Mouse (Mus musculus) heart, adult 9 months (tissue): ENCODE measurements around the gene Acads.
A peak's percentile ranks its signal among the peaks of the same experiment; 100 is the strongest.
"Not testable (repeated sequence)": the region's sequence is repeated elsewhere in the genome, so short reads cannot be mapped to it uniquely, and the experiment has no call there.

Source experiments
- DNase-seq, 2 experiments: peaks; one replicate each; pipeline ENCODE4 v3.0.0; 2022; ENCODE audit warnings: low spot score in 2 of 2

The Acads gene

GRCm38 (mm10) chr5:115118961-115119570 is at the start of gene Acads:
Gene Acads, minus strand, starts transcription at chr5:115119346.
- peak; percentile 90 to 92 for DNase-seq

GRCm38 (mm10) chr5:115167396-115167795 is 48.2 kb upstream of the Acads start:
- no peak for DNase-seq

- no peak for DNase-seq
Observed at GRCm38 (mm10) chr5:115166815-115167194, 47.7 kb upstream of the Acads start.

- no peak for DNase-seq
Observed at GRCm38 (mm10) chr5:115165895-115166814, 47.0 kb upstream of the Acads start.

- no peak for DNase-seq
Observed at GRCm38 (mm10) chr5:115165351-115165750, 46.2 kb upstream of the Acads start.

GRCm38 (mm10) chr5:115164446-115164845 is 45.3 kb upstream of the Acads start:
- not testable (repeated sequence) for DNase-seq

- DNase-seq = no peak
Observed at GRCm38 (mm10) chr5:115163563-115163962, 44.4 kb upstream of the Acads start.

GRCm38 (mm10) chr5:115161940-115162279 is 42.8 kb upstream of the Acads start:
- DNase-seq = not testable (repeated sequence)

- DNase-seq = peak; percentile 66 to 81
Observed at GRCm38 (mm10) chr5:115161064-115161939, 42.2 kb upstream of the Acads start.

GRCm38 (mm10) chr5:115160655-115161054 is 41.5 kb upstream of the Acads start:
- DNase-seq = no peak

- DNase-seq = no peak
Observed at GRCm38 (mm10) chr5:115159165-115159564, 40.0 kb upstream of the Acads start.

GRCm38 (mm10) chr5:115158040-115158983 is 39.2 kb upstream of the Acads start, which contains the start of gene Mlec:
Gene Mlec, minus strand, starts transcription at chr5:115158179.
- peak; percentile 98 for DNase-seq

GRCm38 (mm10) chr5:115156933-115157589 is 37.9 kb upstream of the Acads start:
- no peak for DNase-seq

- DNase-seq = no peak
Observed at GRCm38 (mm10) chr5:115156401-115156800, 37.3 kb upstream of the Acads start.

- no peak for DNase-seq
Observed at GRCm38 (mm10) chr5:115155831-115156230, 36.7 kb upstream of the Acads start.

- no peak for DNase-seq
Observed at GRCm38 (mm10) chr5:115155156-115155631, 36.0 kb upstream of the Acads start.

GRCm38 (mm10) chr5:115152132-115152956 is 33.2 kb upstream of the Acads start:
- no peak for DNase-seq

- no peak for DNase-seq
Observed at GRCm38 (mm10) chr5:115151457-115151856, 32.3 kb upstream of the Acads start.

GRCm38 (mm10) chr5:115150991-115151390 is 31.8 kb upstream of the Acads start:
- DNase-seq = no peak
